Mouse (Mus musculus): Measurements from ENCODE around the gene Mob2.

Mob2 gene

GRCm38 (mm10) chr7:142083588-142084317 lies 22.9 kb upstream of the Mob2 start:
- H3K4me1 ChIP-seq (replicated peaks; ENCODE audit: low read depth, low read length): peaks cover 26% of the 10 kb centered on the region
- no peaks in the 10 kb centered on the region for H3K36me3 ChIP-seq (ENCODE audit: insufficient read depth, low read length)
- peaks cover 98% of the 10 kb centered on the region for H3K27me3 ChIP-seq (ENCODE audit: insufficient read depth, low read length)
- TF ChIP-seq NANOG (IDR thresholded peaks at IDR 0.05; ENCODE audit: borderline replicate concordance, low read length): no peak
- 0 out of 2 replicates have a peak, but pooled peaks have one; percentile 4 for TF ChIP-seq CTCF (conservative IDR thresholded peaks at IDR 0.05; ENCODE audit: low read length)
- no peak overlapping the region for H3K4me3 ChIP-seq (replicated peaks; ENCODE audit: low read length)
- H3K9me3 ChIP-seq (ENCODE audit: low read length): 0 out of 2 replicates have a peak, but pooled peaks cover 7% of the 10 kb centered on the region

- Histone ChIP-seq H3K36me3 (ENCODE audit: insufficient read depth, low read length) (no peaks in the 10 kb centered on the region), H3K4me3 (replicated peaks; ENCODE audit: low read length) (peak overlapping the region; percentile 75), H3K4me1 (replicated peaks; ENCODE audit: low read depth, low read length) (peaks cover 26% of the 10 kb centered on the region), H3K9me3 (ENCODE audit: low read length) (0 out of 2 replicates have a peak, but pooled peaks cover 7% of the 10 kb centered on the region), H3K27me3 (ENCODE audit: insufficient read depth, low read length) (peaks cover 96% of the 10 kb centered on the region)
- TF ChIP-seq CTCF (conservative IDR thresholded peaks at IDR 0.05; ENCODE audit: low read length) (no peak), POU5F1 (IDR thresholded peaks at IDR 0.05; ENCODE audit: borderline replicate concordance, low read length) (no peak), NANOG (IDR thresholded peaks at IDR 0.05; ENCODE audit: borderline replicate concordance, low read length) (no peak)
These were observed 21.7 kb upstream of the Mob2 start for GRCm38 (mm10) chr7:142082607-142083006.

GRCm38 (mm10) chr7:142082179-142082578 lies 21.3 kb upstream of the Mob2 start:
- TF ChIP-seq CTCF (conservative IDR thresholded peaks at IDR 0.05; ENCODE audit: low read length) (no peak), NANOG (IDR thresholded peaks at IDR 0.05; ENCODE audit: borderline replicate concordance, low read length) (no peak), POU5F1 (IDR thresholded peaks at IDR 0.05; ENCODE audit: borderline replicate concordance, low read length) (no peak)
- Histone ChIP-seq H3K36me3 (ENCODE audit: insufficient read depth, low read length) (no peaks in the 10 kb centered on the region), H3K27me3 (ENCODE audit: insufficient read depth, low read length) (peaks cover 96% of the 10 kb centered on the region)

GRCm38 (mm10) chr7:142081736-142082135 lies 20.9 kb upstream of the Mob2 start:
- H3K9me3 ChIP-seq (ENCODE audit: low read length): 0 out of 2 replicates have a peak, but pooled peaks cover 7% of the 10 kb centered on the region
- H3K36me3 ChIP-seq (ENCODE audit: insufficient read depth, low read length): no peaks in the 10 kb centered on the region
- H3K4me3 ChIP-seq (replicated peaks; ENCODE audit: low read length): peak overlapping the region; percentile 75
- peaks cover 26% of the 10 kb centered on the region for H3K4me1 ChIP-seq (replicated peaks; ENCODE audit: low read depth, low read length)
- H3K27me3 ChIP-seq (ENCODE audit: insufficient read depth, low read length): peaks cover 96% of the 10 kb centered on the region
- TF ChIP-seq POU5F1 (IDR thresholded peaks at IDR 0.05; ENCODE audit: borderline replicate concordance, low read length) (no peak), CTCF (conservative IDR thresholded peaks at IDR 0.05; ENCODE audit: low read length) (no peak), NANOG (IDR thresholded peaks at IDR 0.05; ENCODE audit: borderline replicate concordance, low read length) (no peak)

More at GRCm38 (mm10) chr7:142082179-142082578, 21.3 kb upstream of the Mob2 start:
- H3K4me3 ChIP-seq (replicated peaks; ENCODE audit: low read length): peak overlapping the region; percentile 75
- 0 out of 2 replicates have a peak, but pooled peaks cover 7% of the 10 kb centered on the region for H3K9me3 ChIP-seq (ENCODE audit: low read length)
- H3K4me1 ChIP-seq (replicated peaks; ENCODE audit: low read depth, low read length): peaks cover 26% of the 10 kb centered on the region

- H3K36me3 ChIP-seq (ENCODE audit: insufficient read depth, low read length): no peaks in the 10 kb centered on the region
- H3K27me3 ChIP-seq (ENCODE audit: insufficient read depth, low read length): peaks cover 88% of the 10 kb centered on the region
- H3K4me1 ChIP-seq (replicated peaks; ENCODE audit: low read depth, low read length): peaks cover 26% of the 10 kb centered on the region
- TF ChIP-seq NANOG (IDR thresholded peaks at IDR 0.05; ENCODE audit: borderline replicate concordance, low read length) (no peak), POU5F1 (IDR thresholded peaks at IDR 0.05; ENCODE audit: borderline replicate concordance, low read length) (no peak), CTCF (conservative IDR thresholded peaks at IDR 0.05; ENCODE audit: low read length) (no peak)
- H3K9me3 ChIP-seq (ENCODE audit: low read length): 0 out of 2 replicates have a peak, but pooled peaks cover 7% of the 10 kb centered on the region
- no peak overlapping the region for H3K4me3 ChIP-seq (replicated peaks; ENCODE audit: low read length)
These were observed 20.0 kb upstream of the Mob2 start for GRCm38 (mm10) chr7:142080876-142081275.

GRCm38 (mm10) chr7:142079365-142079764 lies 18.5 kb upstream of the Mob2 start:
- Histone ChIP-seq H3K4me3 (replicated peaks; ENCODE audit: low read length) (no peak overlapping the region), H3K27me3 (ENCODE audit: insufficient read depth, low read length) (peaks cover 87% of the 10 kb centered on the region), H3K4me1 (replicated peaks; ENCODE audit: low read depth, low read length) (peaks cover 21% of the 10 kb centered on the region), H3K9me3 (ENCODE audit: low read length) (0 out of 2 replicates have a peak, but pooled peaks cover 7% of the 10 kb centered on the region), H3K36me3 (ENCODE audit: insufficient read depth, low read length) (no peaks in the 10 kb centered on the region)
- TF ChIP-seq CTCF (conservative IDR thresholded peaks at IDR 0.05; ENCODE audit: low read length): no peak
- TF ChIP-seq POU5F1 (IDR thresholded peaks at IDR 0.05; ENCODE audit: borderline replicate concordance, low read length): no peak
- TF ChIP-seq NANOG (IDR thresholded peaks at IDR 0.05; ENCODE audit: borderline replicate concordance, low read length): no peak

- Histone ChIP-seq H3K36me3 (ENCODE audit: insufficient read depth, low read length) (no peaks in the 10 kb centered on the region), H3K9me3 (ENCODE audit: low read length) (no peaks in the 10 kb centered on the region), H3K27me3 (ENCODE audit: insufficient read depth, low read length) (peaks cover 69% of the 10 kb centered on the region), H3K4me1 (replicated peaks; ENCODE audit: low read depth, low read length) (peaks cover 8% of the 10 kb centered on the region; the same call in 1 of the 2 replicates), H3K4me3 (replicated peaks; ENCODE audit: low read length) (no peak overlapping the region)
- TF ChIP-seq NANOG (IDR thresholded peaks at IDR 0.05; ENCODE audit: borderline replicate concordance, low read length) (no peak), CTCF (conservative IDR thresholded peaks at IDR 0.05; ENCODE audit: low read length) (no peak), POU5F1 (IDR thresholded peaks at IDR 0.05; ENCODE audit: borderline replicate concordance, low read length) (no peak)
These were observed 16.3 kb upstream of the Mob2 start for GRCm38 (mm10) chr7:142077138-142077537.

- H3K27me3 ChIP-seq (ENCODE audit: insufficient read depth, low read length): peaks cover 51% of the 10 kb centered on the region
- no peaks in the 10 kb centered on the region for H3K9me3 ChIP-seq (ENCODE audit: low read length)
- TF ChIP-seq NANOG (IDR thresholded peaks at IDR 0.05; ENCODE audit: borderline replicate concordance, low read length): no peak
- no peak for TF ChIP-seq POU5F1 (IDR thresholded peaks at IDR 0.05; ENCODE audit: borderline replicate concordance, low read length)
- TF ChIP-seq CTCF (conservative IDR thresholded peaks at IDR 0.05; ENCODE audit: low read length): no peak
- H3K36me3 ChIP-seq (ENCODE audit: insufficient read depth, low read length): no peaks in the 10 kb centered on the region
- peaks cover 10% of the 10 kb centered on the region; the same call in 1 of the 2 replicates for H3K4me1 ChIP-seq (replicated peaks; ENCODE audit: low read depth, low read length)
- no peak overlapping the region for H3K4me3 ChIP-seq (replicated peaks; ENCODE audit: low read length)
These were observed 13.5 kb upstream of the Mob2 start for GRCm38 (mm10) chr7:142074146-142074886.

Data from E14TG2a.4 (cell line).